Mouse (Mus musculus): ENCODE results near the gene Foxred2. TPM values are rescaled to one million over a fixed set of nuclear protein-coding genes. Genes with fewer than 3 reads are reported as not detected.

Gene Foxred2
- polyA plus RNA-seq, 1 experiment from 2014 or later, result 7.7 TPM

DNA sequence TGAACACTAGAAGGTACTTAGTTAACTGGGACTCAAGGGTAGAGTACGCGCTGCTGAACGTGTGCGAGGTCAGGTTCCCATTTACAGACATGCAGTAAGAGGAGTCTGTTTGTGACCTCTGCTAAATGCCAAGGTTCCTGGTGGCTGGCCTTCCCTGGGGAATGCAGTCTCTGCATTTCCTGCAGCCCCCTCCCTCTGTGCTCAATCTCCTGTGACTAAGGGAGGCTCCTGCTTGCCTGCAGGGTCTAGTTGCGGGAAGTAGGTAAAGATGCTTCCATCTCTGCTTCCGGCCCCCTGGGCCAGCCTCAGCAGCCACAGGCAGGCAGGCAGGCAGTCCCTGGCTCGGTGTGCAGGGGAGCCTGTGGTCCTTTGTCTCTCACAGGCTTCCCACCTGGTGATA lies 43.9 kb downstream of the Foxred2 start:
- Histone ChIP-seq H3K9ac (no peak overlapping the region), H3K27me3 (no peaks in the 10 kb centered on the region), H3K4me3 (no peak overlapping the region), H3K27ac (no peak overlapping the region), H3K4me2 (no peak overlapping the region), H3K36me3 (peaks cover 36% of the 10 kb centered on the region), H3K4me1 (no peaks in the 10 kb centered on the region), H3K9me3 (no peaks in the 10 kb centered on the region)
- ATAC-seq (ENCODE audit: insufficient number of reproducible peaks, insufficient read depth, low FRiP score, low TSS enrichment, low read depth), result no peak
- 40% methylated on average over 7 of the region's 7 CpGs for WGBS

DNA sequence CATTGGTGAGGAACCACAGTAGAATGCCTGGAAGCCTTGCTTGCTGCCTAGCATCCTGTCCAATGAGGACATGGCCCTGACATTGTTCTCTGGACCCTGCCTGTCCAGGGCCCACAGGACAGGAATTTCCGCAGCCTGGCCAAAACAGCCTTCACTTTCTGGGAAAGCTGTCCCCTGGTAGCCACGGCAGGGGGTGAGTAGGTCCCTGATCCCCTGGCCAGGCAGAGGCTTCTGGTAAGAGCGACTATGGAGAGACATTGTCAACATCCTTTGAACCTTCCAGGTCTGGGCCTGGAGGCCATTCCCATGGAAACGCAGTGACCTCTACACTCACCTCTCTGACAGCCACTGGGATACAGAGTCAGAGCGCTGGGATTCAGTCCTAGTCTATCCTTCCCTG lies 44.5 kb downstream of the Foxred2 start:
- H3K27ac ChIP-seq, result no peak overlapping the region
- H3K4me3 ChIP-seq, result no peak overlapping the region
- no peaks in the 10 kb centered on the region for H3K27me3 ChIP-seq
- no peaks in the 10 kb centered on the region for H3K9me3 ChIP-seq
- 56% methylated on average over 5 of the region's 5 CpGs for WGBS
- no peak overlapping the region for H3K4me2 ChIP-seq
- H3K36me3 ChIP-seq, result peaks cover 33% of the 10 kb centered on the region
- ATAC-seq (ENCODE audit: insufficient number of reproducible peaks, insufficient read depth, low FRiP score, low TSS enrichment, low read depth), result no peak
- no peaks in the 10 kb centered on the region for H3K4me1 ChIP-seq
- no peak overlapping the region for H3K9ac ChIP-seq

DNA sequence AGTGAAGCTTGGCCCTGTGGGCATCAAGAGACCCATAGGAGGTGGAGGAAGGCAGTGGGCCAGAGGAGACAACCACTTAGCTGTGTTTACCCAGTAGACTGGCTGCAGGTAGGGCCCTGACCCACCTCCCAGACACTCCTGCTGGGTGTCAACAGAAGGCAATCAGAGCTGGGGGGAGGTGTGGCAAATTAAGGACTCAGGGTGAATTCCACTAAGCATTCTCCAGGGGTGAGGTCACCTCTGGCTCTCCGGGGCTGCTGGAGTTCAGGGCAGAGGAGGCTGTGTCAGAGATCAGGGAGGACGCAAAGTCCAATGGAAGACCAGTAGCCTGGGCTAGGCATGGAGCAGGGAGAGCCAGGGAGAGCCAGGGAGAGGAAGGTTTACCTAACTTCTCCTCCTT lies 45.5 kb downstream of the Foxred2 start:
- H3K36me3 ChIP-seq, result peaks cover 24% of the 10 kb centered on the region
- H3K4me3 ChIP-seq, result no peak overlapping the region
- 4% methylated on average over 2 of the region's 2 CpGs for WGBS
- H3K4me2 ChIP-seq, result no peak overlapping the region
- no peak overlapping the region for H3K27ac ChIP-seq
- no peak for ATAC-seq (ENCODE audit: insufficient number of reproducible peaks, insufficient read depth, low FRiP score, low TSS enrichment, low read depth)
- peaks cover 5% of the 10 kb centered on the region for H3K4me1 ChIP-seq
- H3K27me3 ChIP-seq, result no peaks in the 10 kb centered on the region
- no peaks in the 10 kb centered on the region for H3K9me3 ChIP-seq
- no peak overlapping the region for H3K9ac ChIP-seq

DNA sequence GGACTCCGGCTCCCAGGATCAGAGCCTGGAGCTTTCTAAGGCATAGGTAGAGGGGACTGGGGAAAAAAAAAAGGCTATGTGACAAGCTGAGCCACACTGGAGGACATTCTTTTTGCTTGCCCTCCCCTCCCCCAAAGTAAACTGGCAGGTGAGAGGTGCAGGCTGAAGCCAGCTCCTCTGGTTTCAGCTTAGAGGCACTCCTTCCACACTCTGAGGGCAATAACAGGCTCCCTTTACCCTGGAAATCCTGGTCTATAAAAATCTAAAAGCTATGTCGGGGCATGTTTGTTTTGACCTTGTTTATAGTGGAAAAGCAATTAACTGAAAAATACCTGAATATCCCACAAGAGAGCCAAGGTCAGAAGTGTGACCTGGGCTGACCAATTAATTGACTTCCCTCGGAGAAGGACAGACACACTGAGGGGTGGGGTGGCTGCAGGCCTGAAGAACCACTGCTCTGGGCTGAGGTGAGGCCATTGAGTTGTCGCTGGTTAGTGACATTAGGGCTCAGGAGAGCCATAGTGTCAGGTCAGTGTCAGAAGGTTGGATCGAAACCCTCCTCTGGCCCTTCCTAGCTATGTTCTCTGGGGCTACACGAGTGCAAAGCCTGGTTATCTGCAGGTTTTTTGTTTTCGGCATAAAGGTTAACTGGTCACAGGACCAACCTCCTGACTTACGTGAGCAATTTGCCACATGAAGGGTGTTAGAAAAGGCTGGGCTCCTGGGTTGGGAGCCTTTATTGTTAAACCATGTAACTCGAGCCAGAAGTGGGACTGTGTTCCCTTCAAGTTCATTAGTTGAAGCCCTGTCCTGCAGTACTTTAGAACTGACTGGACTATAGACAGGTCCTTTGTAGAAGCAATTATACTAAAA lies 48.6 kb downstream of the Foxred2 start:
- 0 out of 2 replicates have a peak overlapping the region, but pooled peaks have one; percentile 17 for H3K27ac ChIP-seq
- no peak for ATAC-seq (ENCODE audit: insufficient number of reproducible peaks, insufficient read depth, low FRiP score, low TSS enrichment, low read depth)
- WGBS, result 48% methylated on average over 9 of the region's 9 CpGs

DNA sequence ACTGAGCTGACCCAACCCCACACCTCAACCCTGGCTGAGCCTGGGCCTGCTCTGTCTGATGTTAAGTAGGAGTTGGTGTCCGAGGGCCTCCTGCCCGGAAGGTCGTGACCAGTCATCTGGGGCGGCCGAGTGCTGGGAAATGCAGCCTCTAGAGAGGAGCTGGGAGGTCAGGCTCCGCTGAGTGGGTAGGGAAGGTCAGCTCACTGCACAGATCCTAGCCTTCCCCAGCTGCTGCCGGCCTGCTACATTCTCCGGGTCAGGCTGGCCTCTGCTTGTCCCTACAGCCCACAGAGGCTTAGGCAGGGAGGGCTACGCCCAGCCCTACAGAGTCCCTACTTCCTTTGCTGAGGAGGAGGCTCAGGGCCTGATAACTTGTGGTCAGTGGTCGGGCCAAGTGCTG lies 50.0 kb downstream of the Foxred2 start:
- no peaks in the 10 kb centered on the region for H3K27me3 ChIP-seq
- H3K9ac ChIP-seq, result no peak overlapping the region
- no peak overlapping the region for H3K4me2 ChIP-seq
- no peaks in the 10 kb centered on the region for H3K36me3 ChIP-seq
- ATAC-seq (ENCODE audit: insufficient number of reproducible peaks, insufficient read depth, low FRiP score, low TSS enrichment, low read depth), result 0 out of 2 replicates have a peak, but pooled peaks have one; percentile 28
- H3K27ac ChIP-seq, result 0 out of 2 replicates have a peak overlapping the region, but pooled peaks have one; percentile 78
- H3K4me3 ChIP-seq, result no peak overlapping the region
- no peaks in the 10 kb centered on the region for H3K9me3 ChIP-seq
- H3K4me1 ChIP-seq, result peaks cover 32% of the 10 kb centered on the region
- WGBS, result 57% methylated on average over 10 of the region's 10 CpGs

More for the DNA sequence above, 48.6 kb downstream of the Foxred2 start:
- Histone ChIP-seq H3K4me2 (no peak overlapping the region), H3K36me3 (no peaks in the 10 kb centered on the region), H3K27me3 (no peaks in the 10 kb centered on the region), H3K4me1 (peaks cover 32% of the 10 kb centered on the region), H3K9me3 (no peaks in the 10 kb centered on the region), H3K9ac (no peak overlapping the region), H3K4me3 (no peak overlapping the region)

DNA sequence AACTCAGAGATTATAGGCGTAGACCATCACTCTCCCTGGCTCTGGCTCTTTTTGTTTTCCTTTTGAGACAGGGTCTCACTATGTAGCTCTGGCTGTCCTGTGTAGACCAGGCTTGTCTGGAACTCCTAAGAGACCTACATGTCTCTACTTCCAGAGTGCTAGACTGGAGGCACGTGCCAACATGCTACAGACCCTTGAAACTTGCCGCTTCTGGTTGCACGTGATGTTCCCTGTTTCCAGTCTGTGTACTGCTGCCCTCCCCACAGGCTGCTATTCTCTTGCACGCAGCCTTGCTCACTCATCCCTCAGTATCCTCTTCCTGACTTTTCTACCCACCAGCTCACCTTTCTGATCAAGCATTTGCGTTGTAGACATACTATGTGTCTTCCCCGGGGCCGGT lies 50.4 kb downstream of the Foxred2 start:
- peak overlapping the region; percentile 69 for H3K4me2 ChIP-seq
- ATAC-seq (ENCODE audit: insufficient number of reproducible peaks, insufficient read depth, low FRiP score, low TSS enrichment, low read depth), result no peak; the same call in 1 of the 2 replicates
- no peaks in the 10 kb centered on the region for H3K36me3 ChIP-seq
- H3K27ac ChIP-seq, result peak overlapping the region; percentile 78; the same call in 1 of the 2 replicates
- H3K4me1 ChIP-seq, result peaks cover 32% of the 10 kb centered on the region
- H3K9me3 ChIP-seq, result no peaks in the 10 kb centered on the region
- WGBS, result 74% methylated on average over 8 of the region's 8 CpGs
- 0 out of 2 replicates have a peak overlapping the region, but pooled peaks have one; percentile 65 for H3K9ac ChIP-seq
- H3K27me3 ChIP-seq, result no peaks in the 10 kb centered on the region
- H3K4me3 ChIP-seq, result no peak overlapping the region

DNA sequence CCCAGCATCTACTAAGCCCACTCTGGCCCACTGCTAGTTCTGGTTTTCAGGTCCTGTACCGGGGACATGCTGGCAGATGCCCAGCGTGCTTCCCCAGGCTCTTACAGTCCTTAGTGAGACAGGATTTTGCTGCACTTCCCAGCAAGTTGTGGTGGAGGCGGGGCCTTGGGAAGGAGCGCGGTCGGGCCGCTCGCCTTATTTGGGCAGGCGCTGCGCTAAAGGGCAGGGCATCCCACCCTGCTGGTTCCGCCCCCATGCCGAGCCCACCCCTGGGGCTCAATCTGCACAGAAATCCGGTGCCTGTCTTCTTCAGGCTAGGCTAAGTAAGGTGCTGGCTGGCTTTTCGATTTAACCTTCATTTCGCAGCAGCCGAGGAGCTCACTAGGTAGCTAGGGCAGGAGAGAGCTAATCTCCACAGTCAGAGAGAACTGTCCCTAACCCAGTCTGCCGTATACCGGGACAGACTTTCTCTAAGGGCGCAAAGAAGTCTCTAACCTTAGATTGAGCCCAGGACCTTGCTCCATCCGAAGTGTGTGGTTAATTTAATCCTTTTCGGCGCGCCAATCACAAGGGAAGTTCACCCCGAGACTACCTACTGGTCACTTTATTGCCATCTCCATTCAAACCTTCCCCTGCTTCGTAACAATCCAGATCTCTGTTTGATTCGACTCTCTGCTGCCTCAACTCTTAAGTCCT lies 51.1 kb downstream of the Foxred2 start:
- Histone ChIP-seq H3K4me3 (peak overlapping the region; percentile 41), H3K9ac (peak overlapping the region; percentile 65), H3K4me1 (peaks cover 32% of the 10 kb centered on the region), H3K4me2 (peak overlapping the region; percentile 69), H3K27ac (peak overlapping the region; percentile 78), H3K36me3 (no peaks in the 10 kb centered on the region), H3K27me3 (no peaks in the 10 kb centered on the region), H3K9me3 (no peaks in the 10 kb centered on the region)
- ATAC-seq (ENCODE audit: insufficient number of reproducible peaks, insufficient read depth, low FRiP score, low TSS enrichment, low read depth), result peak; percentile 68
- 3% methylated on average over 26 of the region's 26 CpGs for WGBS

DNA sequence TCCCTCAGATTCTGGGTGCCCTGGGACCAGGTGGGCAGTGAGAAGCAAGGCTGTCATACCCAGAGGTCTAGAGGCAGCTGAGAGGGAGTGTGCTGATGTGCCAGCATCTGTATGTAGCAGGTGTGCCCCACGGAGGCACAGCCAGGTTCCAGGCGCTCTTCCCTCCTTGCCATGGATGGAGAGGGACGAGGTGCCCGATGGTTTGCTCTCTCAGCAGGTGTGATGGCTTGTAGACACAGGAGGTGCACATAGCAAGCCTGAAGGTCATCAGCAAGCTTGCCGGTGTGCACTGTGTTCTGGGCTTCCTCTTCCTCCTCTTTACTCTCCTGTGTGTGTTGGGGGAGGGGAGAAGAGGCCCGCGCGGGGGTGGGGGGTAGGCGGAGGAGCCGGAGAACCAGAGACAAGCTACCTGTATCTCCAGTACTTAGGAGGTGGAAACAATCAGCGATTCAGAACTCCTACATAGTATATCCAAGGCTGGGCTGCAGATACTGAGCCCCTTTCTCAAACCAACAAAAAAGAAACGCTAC lies 52.1 kb downstream of the Foxred2 start:
- 27% methylated on average over 12 of the region's 12 CpGs for WGBS
- H3K4me2 ChIP-seq, result peak overlapping the region; percentile 69
- no peak for ATAC-seq (ENCODE audit: insufficient number of reproducible peaks, insufficient read depth, low FRiP score, low TSS enrichment, low read depth)
- no peaks in the 10 kb centered on the region for H3K9me3 ChIP-seq
- peaks cover 32% of the 10 kb centered on the region for H3K4me1 ChIP-seq
- no peaks in the 10 kb centered on the region for H3K27me3 ChIP-seq
- peak overlapping the region; percentile 78; the same call in 1 of the 2 replicates for H3K27ac ChIP-seq
- no peak overlapping the region for H3K4me3 ChIP-seq
- 0 out of 2 replicates have a peak overlapping the region, but pooled peaks have one; percentile 6 for H3K9ac ChIP-seq
- no peaks in the 10 kb centered on the region for H3K36me3 ChIP-seq

DNA sequence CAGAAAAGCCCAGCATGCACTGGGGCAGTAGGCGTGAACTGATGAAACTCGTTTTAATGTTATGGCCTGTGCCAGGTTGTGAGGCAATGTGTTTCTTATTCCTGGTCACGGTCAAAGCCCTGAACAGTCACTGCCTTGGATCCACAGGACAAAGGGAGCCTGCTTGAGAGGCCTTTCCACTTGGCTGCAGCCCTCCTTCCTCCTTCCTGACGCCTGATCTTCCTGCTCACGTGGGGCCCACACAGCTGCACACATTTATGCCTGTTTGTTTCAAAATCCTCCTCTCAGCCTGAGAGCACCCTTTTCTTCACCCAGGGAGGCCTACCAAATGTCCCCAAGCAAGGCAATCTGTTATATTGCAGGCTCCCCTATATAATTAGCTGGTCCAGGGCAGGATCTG lies 53.3 kb downstream of the Foxred2 start:
- Histone ChIP-seq H3K9me3 (no peaks in the 10 kb centered on the region), H3K36me3 (no peaks in the 10 kb centered on the region), H3K9ac (no peak overlapping the region), H3K27ac (peak overlapping the region; percentile 17; the same call in 1 of the 2 replicates), H3K27me3 (no peaks in the 10 kb centered on the region), H3K4me2 (no peak overlapping the region), H3K4me1 (peaks cover 32% of the 10 kb centered on the region), H3K4me3 (no peak overlapping the region)
- no peak for ATAC-seq (ENCODE audit: insufficient number of reproducible peaks, insufficient read depth, low FRiP score, low TSS enrichment, low read depth)
- 45% methylated on average over 5 of the region's 5 CpGs for WGBS

DNA sequence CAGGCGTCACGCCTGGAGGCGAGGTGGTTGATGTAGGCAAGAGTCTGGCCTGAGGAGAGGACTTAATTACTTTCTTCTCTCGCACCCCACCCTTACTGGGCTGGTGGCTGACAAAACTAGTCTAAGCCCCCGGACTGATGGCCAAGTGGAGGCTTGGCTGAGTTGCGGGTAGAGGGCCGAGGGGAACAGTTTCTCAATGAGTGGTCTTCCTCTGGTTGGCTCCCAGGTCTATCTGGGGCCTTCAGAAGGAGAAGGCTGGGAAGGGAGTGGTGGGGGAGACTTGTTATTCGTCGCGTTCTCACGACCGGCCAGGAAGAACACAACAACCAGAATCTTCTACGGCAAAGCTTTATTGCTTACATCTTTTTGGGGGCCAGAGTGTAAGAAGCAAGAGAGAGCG lies 61.6 kb downstream of the Foxred2 start:
- Histone ChIP-seq H3K27me3 (no peaks in the 10 kb centered on the region), H3K36me3 (no peaks in the 10 kb centered on the region), H3K9ac (no peak overlapping the region), H3K4me3 (no peak overlapping the region), H3K4me2 (peak overlapping the region; percentile 9; the same call in 1 of the 2 replicates), H3K27ac (no peak overlapping the region), H3K9me3 (no peaks in the 10 kb centered on the region), H3K4me1 (0 out of 2 replicates have a peak, but pooled peaks cover 3% of the 10 kb centered on the region)
- ATAC-seq (ENCODE audit: insufficient number of reproducible peaks, insufficient read depth, low FRiP score, low TSS enrichment, low read depth), result no peak
- 73% methylated on average over 13 of the region's 14 CpGs for WGBS

DNA sequence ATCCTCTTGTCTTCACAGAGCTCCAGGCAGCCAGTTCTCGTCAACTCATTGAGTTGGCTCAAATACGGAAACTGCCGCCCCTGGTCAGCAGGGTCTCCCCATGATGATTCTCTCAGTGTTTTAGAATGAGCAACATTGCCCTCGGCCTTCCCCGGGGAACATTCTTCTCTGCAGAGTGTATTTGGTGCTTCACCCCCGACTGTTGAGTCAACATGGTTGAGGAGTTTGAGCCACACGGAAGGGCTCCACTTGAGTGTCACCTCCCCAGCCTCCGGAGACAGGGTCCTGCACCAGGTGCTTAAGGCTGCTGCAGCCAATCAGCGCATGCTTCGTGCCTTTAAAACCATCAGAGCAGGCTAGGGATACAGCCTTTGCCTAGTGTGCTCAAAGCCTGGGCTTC lies 63.2 kb downstream of the Foxred2 start:
- Histone ChIP-seq H3K9me3 (no peaks in the 10 kb centered on the region), H3K27ac (no peak overlapping the region), H3K9ac (no peak overlapping the region), H3K4me1 (peaks cover 5% of the 10 kb centered on the region; the same call in 1 of the 2 replicates), H3K27me3 (no peaks in the 10 kb centered on the region), H3K36me3 (no peaks in the 10 kb centered on the region), H3K4me3 (no peak overlapping the region), H3K4me2 (no peak overlapping the region)
- WGBS, result 61% methylated on average over 10 of the region's 10 CpGs
- ATAC-seq (ENCODE audit: insufficient number of reproducible peaks, insufficient read depth, low FRiP score, low TSS enrichment, low read depth), result no peak

Data from embryonic facial prominence, embryonic 13.5 days (tissue).